Mouse (Mus musculus) erythroblast, embryonic 14.5 days (primary cell): Measurements from ENCODE around the gene Samd10. TPM values are rescaled to one million over a fixed set of nuclear protein-coding genes. Genes with fewer than 3 reads are reported as not detected.
A peak's percentile ranks its signal among the peaks of the same experiment; 100 is the strongest.

Experiments
- H3K27me3 ChIP-seq: 2 replicates; pipeline ENCODE4 v1.6.1; 2012; ENCODE audit warnings: inconsistent platforms; ENCODE audit not compliant: control insufficient read depth
- H3K36me3 ChIP-seq: 2 replicates; pipeline ENCODE4 v1.6.1; 2012; ENCODE audit warnings: mild to moderate bottlenecking, inconsistent platforms; ENCODE audit not compliant: control insufficient read depth
- H3K4me1 ChIP-seq: 2 replicates; pipeline ENCODE4 v1.6.1; 2012; ENCODE audit warnings: inconsistent platforms; ENCODE audit not compliant: control insufficient read depth
- H3K4me3 ChIP-seq: replicated peaks from 2 replicates; pipeline ENCODE3; 2012; ENCODE audit warnings: moderate library complexity, mild to moderate bottlenecking, inconsistent platforms
- H3K9me3 ChIP-seq: 2 replicates; pipeline ENCODE4 v1.6.1; 2012; ENCODE audit warnings: low read length, inconsistent platforms, mixed read lengths; ENCODE audit not compliant: control insufficient read depth
- GATA1 ChIP-seq: IDR thresholded peaks from 2 replicates; pipeline ENCODE4 v1.6.1; 2012; ENCODE audit warnings: low read length, inconsistent platforms, mixed read lengths
- TAL1 ChIP-seq: IDR thresholded peaks from 3 replicates; pipeline ENCODE4 v1.6.1; 2012; ENCODE audit warnings: low read length, inconsistent platforms, mixed read lengths
- polyA plus RNA-seq: library from polyadenylated mRNA; stranded (reverse); fragments of >175 nt; gene quantifications from 2 replicates; pipeline ENCODE4 v1.2.3, GENCODE M21; 2012

Gene Samd10
- polyA plus RNA-seq, 1 experiment = not detected

GRCm38 (mm10) chr2:181593042-181593421 lies 6.0 kb downstream of the Samd10 start:
- H3K4me3 ChIP-seq = peak overlapping the region; percentile 81
- TF ChIP-seq GATA1 (no peak), TAL1 (no peak)
- H3K27me3 ChIP-seq = peaks cover 18% of the 10 kb centered on the region
- no peaks in the 10 kb centered on the region for H3K9me3 ChIP-seq
- peaks cover 27% of the 10 kb centered on the region for H3K36me3 ChIP-seq
- H3K4me1 ChIP-seq = peaks cover 54% of the 10 kb centered on the region

DNA sequence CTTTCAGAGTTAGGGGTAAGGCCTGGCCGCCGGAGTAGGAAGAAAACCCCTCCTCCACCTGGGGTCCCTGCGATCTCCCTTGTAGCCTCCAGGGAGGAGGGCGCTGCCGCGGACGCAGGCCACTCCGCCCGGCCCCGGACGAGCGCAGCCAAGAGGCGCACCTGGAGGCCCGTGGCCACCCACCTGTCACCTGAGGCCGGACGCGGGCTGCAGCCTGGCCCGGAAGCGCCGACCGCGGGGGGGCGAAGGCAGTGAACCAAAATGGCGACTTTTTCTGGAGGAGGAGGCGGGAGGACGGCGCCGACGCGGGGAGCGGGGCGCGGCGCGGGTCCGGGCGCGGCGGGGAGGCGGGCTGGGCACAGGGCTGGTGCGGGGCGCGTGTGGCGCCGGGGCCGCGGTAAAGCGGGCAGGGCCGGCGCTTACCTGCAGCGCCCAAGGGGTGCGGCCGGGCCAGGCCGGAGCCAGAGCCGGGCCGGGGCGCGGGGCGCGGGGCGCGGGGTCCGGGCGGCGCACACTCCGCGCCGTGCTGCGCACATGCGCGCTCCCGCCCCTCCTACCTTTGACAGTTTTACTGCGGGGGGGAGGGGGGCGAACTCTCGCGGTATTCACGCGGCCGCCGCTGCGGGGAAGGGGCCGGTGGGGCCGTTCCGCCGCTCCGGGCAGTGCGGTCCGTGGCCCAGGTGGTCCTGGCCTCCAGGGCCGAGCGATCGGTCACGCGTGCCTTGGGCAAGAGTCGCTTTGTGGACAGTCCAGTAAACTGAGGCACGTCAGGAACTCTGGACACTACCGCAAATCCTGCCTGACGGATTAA lies 6.6 kb downstream of the Samd10 start, which contains the start of gene Zfp512b:
Gene Zfp512b, minus strand, starts transcription at position 573 of the 811 bp plus-strand sequence.
- H3K36me3 ChIP-seq = peaks cover 33% of the 10 kb centered on the region

GRCm38 (mm10) chr2:181591528-181592085 lies 7.4 kb downstream of the Samd10 start, which contains the start of gene Prpf6:
Prpf6 (plus strand) TSS chr2:181591868.
- H3K27me3 ChIP-seq = peaks cover 5% of the 10 kb centered on the region
- peaks cover 40% of the 10 kb centered on the region for H3K36me3 ChIP-seq
- H3K4me1 ChIP-seq = peaks cover 45% of the 10 kb centered on the region
- H3K4me3 ChIP-seq = peak within 1 kb of the TSS; percentile 81
- TF ChIP-seq TAL1 (no peak), GATA1 (no peak)
- H3K9me3 ChIP-seq = no peaks in the 10 kb centered on the region

More for the DNA sequence above, 6.6 kb downstream of the Samd10 start, which contains the start of gene Zfp512b:
- H3K4me1 ChIP-seq = peaks cover 49% of the 10 kb centered on the region
- H3K27me3 ChIP-seq = peaks cover 12% of the 10 kb centered on the region
- no peaks in the 10 kb centered on the region for H3K9me3 ChIP-seq
- no peak for TF ChIP-seq GATA1
- TF ChIP-seq TAL1 = no peak
- peak within 1 kb of the TSS; percentile 81 for H3K4me3 ChIP-seq

- H3K27me3 ChIP-seq = peaks cover 3% of the 10 kb centered on the region
- no peak for TF ChIP-seq TAL1
- TF ChIP-seq GATA1 = no peak
- H3K9me3 ChIP-seq = no peaks in the 10 kb centered on the region
- no peak overlapping the region for H3K4me3 ChIP-seq
- peaks cover 51% of the 10 kb centered on the region for H3K36me3 ChIP-seq
- peaks cover 45% of the 10 kb centered on the region for H3K4me1 ChIP-seq
Observed at GRCm38 (mm10) chr2:181590471-181590870, 8.5 kb downstream of the Samd10 start.

GRCm38 (mm10) chr2:181589732-181590105 lies 9.3 kb downstream of the Samd10 start:
- peaks cover 47% of the 10 kb centered on the region for H3K4me1 ChIP-seq
- TF ChIP-seq TAL1 (no peak), GATA1 (no peak)
- H3K36me3 ChIP-seq = peaks cover 57% of the 10 kb centered on the region
- peaks cover 3% of the 10 kb centered on the region for H3K27me3 ChIP-seq
- H3K4me3 ChIP-seq = no peak overlapping the region
- H3K9me3 ChIP-seq = no peaks in the 10 kb centered on the region

DNA sequence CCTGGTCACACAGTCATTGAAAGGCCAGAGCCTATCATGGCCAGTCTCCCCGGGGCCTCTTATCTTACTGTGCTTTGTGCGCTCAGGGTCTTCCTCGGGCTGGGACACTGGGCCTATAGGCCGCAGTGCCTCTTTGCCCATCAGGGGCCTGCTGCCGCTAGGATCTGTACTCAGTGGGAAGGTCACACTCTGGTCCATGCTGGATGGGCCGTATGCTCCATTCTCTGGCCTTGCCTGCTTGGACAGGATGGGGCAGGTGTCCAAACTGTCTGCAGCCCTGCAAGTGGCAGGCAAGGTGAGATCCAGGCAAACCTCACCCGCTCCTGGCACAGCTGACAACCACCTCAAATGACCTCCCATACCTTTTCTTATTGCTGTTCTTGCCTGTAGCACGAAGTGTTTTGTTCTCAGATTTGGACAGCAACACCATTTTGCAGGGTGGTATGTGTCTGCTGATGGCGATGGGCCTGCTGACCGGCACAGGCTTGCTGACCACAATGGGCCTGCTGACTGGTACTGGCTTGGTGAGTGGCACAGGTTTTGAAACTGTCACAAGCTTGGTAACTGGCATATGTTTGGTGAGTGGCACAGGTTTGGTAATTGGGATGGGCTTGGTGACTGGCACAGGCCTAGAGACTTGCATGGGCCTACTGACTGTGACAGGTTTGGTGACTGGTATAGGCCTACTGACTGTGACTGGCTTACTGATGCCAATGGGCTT lies 9.8 kb downstream of the Samd10 start:
- H3K36me3 ChIP-seq = peaks cover 62% of the 10 kb centered on the region
- peaks cover 53% of the 10 kb centered on the region for H3K4me1 ChIP-seq
- no peaks in the 10 kb centered on the region for H3K9me3 ChIP-seq
- no peak for TF ChIP-seq GATA1
- TF ChIP-seq TAL1 = no peak
- H3K27me3 ChIP-seq = peaks cover 3% of the 10 kb centered on the region
- no peak overlapping the region for H3K4me3 ChIP-seq

GRCm38 (mm10) chr2:181588229-181588780 lies 10.7 kb downstream of the Samd10 start:
- Histone ChIP-seq H3K27me3 (peaks cover 3% of the 10 kb centered on the region), H3K4me3 (no peak overlapping the region), H3K36me3 (peaks cover 69% of the 10 kb centered on the region), H3K9me3 (no peaks in the 10 kb centered on the region), H3K4me1 (peaks cover 59% of the 10 kb centered on the region)
- TF ChIP-seq GATA1 = no peak
- no peak for TF ChIP-seq TAL1

DNA sequence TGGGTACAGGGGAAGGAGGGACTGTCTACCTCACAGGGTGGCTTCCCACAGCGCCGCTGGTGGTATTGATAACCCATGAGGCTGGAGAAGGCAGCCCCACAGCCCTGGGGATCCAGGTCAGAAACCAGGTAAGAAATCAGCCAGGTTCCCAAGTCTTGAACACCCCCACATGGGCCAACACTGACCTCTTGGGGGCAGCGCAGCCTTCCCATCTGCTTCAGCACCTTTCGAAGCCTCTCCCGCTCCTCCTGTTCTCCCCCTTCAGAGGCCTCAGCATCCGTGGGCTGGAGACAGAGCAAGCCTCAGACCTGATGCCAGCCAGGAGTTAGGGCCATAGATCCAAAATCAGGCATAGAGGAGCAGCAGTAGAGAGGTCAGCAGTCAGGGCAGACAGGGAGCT lies 11.2 kb downstream of the Samd10 start:
- TF ChIP-seq GATA1 = no peak
- no peak for TF ChIP-seq TAL1
- Histone ChIP-seq H3K36me3 (peaks cover 71% of the 10 kb centered on the region), H3K4me3 (no peak overlapping the region), H3K27me3 (peaks cover 2% of the 10 kb centered on the region), H3K9me3 (no peaks in the 10 kb centered on the region), H3K4me1 (peaks cover 58% of the 10 kb centered on the region)
